Mouse (Mus musculus) small intestine, adult 2 months (tissue): ENCODE data around the gene Tmem218.

Experiments
- CTCF ChIP-seq: fragments of 200-500 bp; IDR thresholded peaks from 2 replicates; pipeline ENCODE4 v1.5.1; 2012; ENCODE audit warnings: low read depth, mild to moderate bottlenecking, control low read depth, inconsistent platforms, low read length, moderate library complexity, mixed read lengths; ENCODE audit not compliant: insufficient replicate concordance, insufficient read length; ENCODE audit errors: extremely low read depth
- POLR2A ChIP-seq: fragments of 200-500 bp; IDR thresholded peaks from 2 replicates; pipeline ENCODE4 v1.6.1; 2012; ENCODE audit warnings: low read depth, mild to moderate bottlenecking, control low read depth, inconsistent platforms, low read length, moderate library complexity

GRCm38 (mm10) chr9:37244600-37244999 is 36.6 kb downstream of the Tmem218 start:
- TF ChIP-seq CTCF (no peak), POLR2A (no peak)
